Mouse (Mus musculus): Measurements from ENCODE around the gene Usp34. TPM values are rescaled to one million over a fixed set of nuclear protein-coding genes. Genes with fewer than 3 reads are reported as not detected.
"Not testable (repeated sequence)": the region's sequence is repeated elsewhere in the genome, so short reads cannot be mapped to it uniquely, and the experiment has no call there.

Usp34 gene
- 10 to 100 TPM; 33.1 to 36.4 TPM for total RNA-seq (2021)

DNA sequence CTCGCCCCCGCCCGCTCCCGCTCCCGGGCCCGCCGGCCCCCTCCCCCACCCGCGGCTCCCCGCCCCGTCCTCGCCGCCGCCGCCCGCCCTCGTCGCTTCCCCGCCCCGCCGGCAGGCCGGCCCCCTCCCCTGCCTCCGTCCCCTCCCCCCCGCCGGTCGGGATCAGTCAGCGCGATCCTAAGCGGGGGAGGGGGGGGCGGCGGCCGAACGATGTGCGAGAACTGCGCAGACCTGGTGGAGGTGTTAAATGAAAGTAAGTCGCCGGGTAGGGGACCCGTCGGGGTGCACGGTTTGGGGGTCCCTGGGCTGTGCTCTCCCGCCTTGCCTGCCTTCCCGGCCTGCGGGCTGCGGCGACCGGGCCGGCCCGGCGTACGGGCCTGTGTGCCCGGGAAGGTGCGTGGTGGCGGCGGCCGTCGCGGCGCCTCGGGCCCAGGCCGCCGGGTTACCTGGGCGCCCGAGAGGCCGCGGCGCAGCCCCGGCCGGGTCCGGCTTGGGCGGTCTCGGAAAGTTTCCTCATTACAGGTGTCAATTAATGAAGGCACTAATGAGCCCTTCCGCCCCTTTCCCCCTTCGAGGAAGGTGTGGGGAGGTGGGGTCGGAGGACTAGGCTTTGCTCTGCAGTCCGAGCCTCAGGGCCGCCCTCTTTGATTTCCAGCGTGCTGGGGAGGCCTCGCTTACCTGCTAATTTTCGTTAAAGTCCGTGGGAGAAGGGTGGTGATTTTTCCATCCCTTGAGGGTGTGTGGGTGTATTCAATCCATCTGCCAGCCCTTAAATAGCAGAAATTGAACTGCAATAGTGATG lies at the start of gene Usp34:
Gene Usp34, plus strand, starts transcription at position 132 of the 802 bp plus-strand sequence.
- peak; percentile 33 for DNase-seq (ENCODE audit: low spot score)
- intact Hi-C loops (cut with DNase I): loop anchor here (2.0 kb wide), 1 partner anchor 50 kb away; the partner anchor contains the start of gene Xpo1

DNA sequence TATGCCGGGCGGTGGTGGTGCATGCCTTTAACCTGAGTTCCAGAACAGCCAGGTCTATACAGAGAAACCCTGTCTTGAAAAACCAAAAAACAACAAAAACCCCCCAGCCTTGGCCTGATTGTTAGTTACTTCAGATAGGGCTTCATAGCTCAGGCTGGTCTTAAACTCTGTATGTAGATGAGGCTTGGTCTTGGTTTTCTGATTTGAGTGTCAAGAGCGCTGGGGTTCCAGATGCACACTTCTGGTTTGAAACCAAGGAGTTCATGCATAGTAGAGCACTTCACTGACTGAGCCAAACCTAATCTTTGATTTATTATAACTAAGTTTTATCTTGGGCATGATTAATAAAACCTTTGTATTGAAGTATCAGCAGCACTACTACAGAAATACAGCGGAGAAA lies 47.6 kb upstream of the Usp34 start:
- intact Hi-C loops (cut with DNase I): loop anchor here (5.0 to 10.0 kb wide), 5 partner anchors 194 to 1687 kb away; partner anchors contain the start of genes Fam161a, Mdh1 and Wdpcp
- DNase-seq (ENCODE audit: low spot score): no peak

DNA sequence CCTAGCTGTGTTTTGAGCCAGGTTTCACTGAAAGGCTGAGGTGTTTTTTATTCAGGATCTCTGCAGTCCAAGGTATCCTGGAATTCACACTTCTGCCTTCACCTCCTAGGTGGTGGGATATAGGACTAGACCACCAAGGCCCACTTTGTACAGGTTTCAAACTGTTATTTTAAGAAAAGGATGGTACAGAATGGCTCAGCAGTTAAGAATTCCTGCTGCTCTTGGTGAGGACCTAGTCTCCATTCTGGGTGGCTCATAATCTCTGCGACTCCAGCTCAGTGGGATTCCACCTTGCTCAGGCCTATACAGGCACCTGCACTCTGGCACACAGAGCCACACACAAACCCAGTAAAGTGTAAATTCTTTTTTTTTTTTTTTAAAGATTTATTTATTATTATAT lies 47.2 kb upstream of the Usp34 start:
- no peak for DNase-seq (ENCODE audit: low spot score)
- intact Hi-C loops (cut with DNase I): loop anchor here (5.0 to 10.0 kb wide), 5 partner anchors 195 to 1687 kb away; partner anchors contain the start of genes Fam161a, Mdh1 and Wdpcp

DNA sequence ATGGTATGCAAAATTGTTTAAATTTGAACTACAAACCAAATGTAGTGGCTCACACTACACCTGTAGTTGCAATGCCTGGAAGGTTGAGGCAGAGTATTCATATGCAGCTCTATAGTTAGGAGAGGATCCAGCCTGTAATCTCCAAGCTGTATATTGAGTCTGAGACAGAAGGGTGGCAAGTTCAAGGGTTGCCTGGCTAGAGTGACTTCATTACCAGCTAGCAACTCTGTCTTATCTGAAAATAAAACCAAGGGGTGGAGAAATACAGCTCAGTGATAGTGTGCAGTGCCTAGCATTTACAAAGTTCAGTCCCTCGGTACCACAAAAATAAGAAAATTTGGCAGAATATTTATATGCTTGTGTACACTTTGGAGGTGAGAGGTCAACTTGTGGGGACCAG lies 46.5 kb upstream of the Usp34 start:
- intact Hi-C loops (cut with DNase I): no loop called here
- no peak for DNase-seq (ENCODE audit: low spot score)

DNA sequence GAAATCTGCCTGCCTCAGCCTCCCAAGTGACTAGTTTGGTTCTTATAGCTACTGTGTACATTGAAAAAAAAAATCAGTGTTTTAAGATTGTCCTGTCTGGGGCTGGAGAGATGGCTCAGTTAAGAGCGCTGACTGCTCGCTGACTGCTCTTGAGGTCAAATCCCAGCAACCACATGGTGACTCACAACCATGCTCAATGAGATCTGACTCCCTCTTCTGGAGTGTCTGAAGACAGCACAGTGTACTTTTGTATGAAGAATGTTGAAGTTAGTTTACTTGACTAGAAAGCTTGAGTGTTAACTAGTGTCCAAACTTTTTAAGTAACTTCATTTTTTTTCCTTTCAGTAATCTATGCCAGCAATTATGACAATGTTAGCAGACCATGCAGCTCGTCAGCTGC lies 45.2 kb upstream of the Usp34 start:
- intact Hi-C loops (cut with DNase I): no loop called here

DNA sequence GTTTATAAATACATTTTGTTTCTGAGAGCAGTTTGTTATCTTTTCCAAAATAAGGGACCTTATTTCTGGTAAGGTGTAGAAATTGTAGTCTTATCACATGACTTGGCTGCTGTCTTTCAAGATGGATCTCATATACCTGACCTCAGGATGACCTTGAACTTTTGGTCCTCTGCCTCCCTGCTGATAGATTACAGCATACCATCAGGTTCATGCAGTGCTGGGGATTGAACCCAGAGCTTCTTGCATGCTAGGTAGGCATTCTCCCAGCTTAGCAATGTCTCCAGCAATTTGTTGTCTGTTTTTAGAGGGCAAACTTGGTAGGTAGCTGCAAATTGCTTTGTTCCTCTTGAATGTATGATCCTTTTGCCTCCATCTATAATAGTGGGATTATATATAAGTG lies 41.7 kb upstream of the Usp34 start:
- DNase-seq (ENCODE audit: low spot score): no peak
- intact Hi-C loops (cut with DNase I): no loop called here

More for the DNA sequence above, 45.2 kb upstream of the Usp34 start:
- no peak for DNase-seq (ENCODE audit: low spot score)

DNA sequence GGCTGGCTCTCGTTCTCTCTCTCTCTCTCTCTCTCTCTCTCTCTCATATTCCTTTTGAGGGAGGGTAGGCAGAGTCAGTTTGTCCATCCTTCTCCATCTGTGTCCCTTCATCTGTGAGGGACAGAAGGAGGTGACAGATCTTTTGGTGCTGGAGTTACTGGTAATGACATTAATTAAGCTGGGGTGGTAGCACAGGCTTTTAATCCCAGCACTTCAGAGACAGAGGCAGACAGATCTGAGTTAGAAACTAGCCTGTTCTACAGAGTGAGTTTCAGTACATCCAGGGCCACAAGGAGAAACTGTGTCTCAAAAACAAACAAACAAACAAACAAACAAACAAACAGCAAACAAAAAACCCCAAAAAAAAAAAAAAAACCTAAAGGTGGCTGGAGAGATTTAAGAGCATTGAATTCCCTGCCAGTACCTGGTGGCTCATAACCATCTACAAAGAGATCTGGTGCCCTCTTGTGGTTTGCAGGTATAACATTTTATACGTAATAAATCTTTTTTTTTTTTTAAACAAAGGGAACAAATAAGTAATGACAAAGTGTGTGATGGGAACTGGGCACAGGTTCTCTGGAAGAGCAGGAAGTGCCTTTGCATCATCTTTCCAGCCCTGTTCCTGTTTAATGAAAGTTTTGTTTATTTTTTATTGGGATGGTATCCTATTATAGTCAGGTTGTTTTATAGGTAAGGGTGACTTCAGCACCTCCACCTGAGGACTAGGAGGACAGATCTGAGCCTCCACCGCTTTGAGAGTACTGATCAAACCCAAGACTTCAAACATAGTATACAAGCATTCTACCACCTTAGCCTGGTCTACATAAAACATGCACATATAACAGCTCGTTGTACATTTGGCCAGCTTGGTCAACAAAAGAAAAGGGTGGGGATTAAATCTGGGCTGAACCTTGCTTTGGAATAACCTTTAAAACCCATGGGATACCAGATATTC lies 34.6 kb upstream of the Usp34 start:
- intact Hi-C loops (cut with DNase I): loop anchor here (1.0 to 5.0 kb wide), 4 partner anchors 123 to 285 kb away; partner anchors contain the start of gene Fam161a
- no peak for DNase-seq (ENCODE audit: low spot score)

DNA sequence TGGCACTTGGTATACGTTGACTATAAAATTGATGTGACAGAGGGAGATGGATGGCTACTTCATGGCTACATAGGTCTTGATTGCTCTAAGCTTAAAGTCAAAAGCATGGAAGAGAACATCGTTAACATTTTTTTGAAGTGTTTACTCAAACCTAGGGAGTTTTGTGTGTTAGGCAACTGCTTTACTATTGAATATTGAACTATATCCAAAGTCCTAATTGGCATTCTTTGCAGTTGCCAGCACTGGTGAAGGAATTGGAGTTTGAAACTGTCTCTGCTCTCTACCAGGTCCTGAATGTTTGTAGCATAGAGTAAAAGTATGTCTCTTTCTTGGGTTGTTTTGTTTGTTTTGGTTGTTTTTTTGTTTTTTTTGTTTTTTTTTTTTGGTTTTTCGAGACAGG lies 30.9 kb upstream of the Usp34 start:
- no peak for DNase-seq (ENCODE audit: low spot score)
- intact Hi-C loops (cut with DNase I): no loop called here

DNA sequence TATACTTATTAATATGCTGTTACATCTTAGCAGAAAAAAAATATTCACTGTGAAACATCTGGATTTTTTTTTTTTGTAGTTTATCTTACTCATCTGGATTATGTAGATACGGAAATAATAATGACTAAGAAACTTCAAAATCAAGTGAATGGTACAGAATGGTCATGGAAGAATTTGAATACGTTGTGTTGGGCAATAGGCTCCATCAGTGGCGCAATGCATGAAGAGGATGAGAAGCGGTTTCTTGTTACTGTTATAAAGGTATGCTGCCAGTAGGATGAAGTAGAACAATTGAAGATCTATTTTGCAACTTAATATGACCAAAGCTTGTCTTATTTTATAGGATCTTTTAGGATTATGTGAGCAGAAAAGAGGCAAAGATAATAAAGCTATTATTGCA lies 22.2 kb upstream of the Usp34 start:
- intact Hi-C loops (cut with DNase I): no loop called here
- DNase-seq (ENCODE audit: low spot score): no peak

DNA sequence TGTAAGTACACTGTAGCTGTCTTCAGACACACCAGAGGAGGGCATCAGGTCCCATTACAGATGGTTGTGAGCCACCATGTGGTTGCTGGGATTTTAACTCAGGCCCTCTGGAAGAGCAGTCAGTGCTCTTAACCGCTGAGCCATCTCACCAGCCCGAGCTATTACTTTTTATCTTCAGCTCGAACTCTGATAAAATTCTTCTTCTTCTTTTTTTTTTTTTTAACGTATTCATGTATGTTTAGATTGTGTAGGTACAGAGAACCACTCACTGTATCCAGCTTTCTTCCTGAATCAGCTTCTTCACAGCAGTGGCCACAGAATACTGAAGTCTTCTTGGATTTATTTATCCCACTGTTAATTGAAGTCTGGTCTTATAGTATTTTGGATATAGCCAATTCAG lies 17.8 kb upstream of the Usp34 start:
- DNase-seq (ENCODE audit: low spot score); intact Hi-C loops (cut with DNase I): not testable (repeated sequence)

DNA sequence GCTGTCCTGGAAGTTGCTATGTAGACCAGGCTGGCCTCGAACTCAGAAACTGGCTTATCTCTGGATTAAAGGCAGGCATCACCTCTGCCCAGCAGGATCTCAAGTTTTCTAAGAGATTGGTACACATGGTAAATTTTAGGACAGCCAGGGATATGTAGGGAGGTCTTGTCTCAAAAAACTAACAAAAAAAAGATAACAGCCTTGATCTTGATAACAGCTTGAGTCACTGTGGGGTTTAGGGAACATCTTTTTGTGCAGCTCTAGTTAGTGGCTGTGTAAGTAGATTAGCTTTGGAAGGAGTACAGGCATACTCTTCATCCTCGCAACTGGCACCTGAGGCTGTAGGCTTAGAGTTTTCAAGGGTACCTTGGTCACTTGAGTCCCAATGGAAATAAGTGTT lies 9.3 kb upstream of the Usp34 start:
- DNase-seq (ENCODE audit: low spot score): no peak
- intact Hi-C loops (cut with DNase I): no loop called here

DNA sequence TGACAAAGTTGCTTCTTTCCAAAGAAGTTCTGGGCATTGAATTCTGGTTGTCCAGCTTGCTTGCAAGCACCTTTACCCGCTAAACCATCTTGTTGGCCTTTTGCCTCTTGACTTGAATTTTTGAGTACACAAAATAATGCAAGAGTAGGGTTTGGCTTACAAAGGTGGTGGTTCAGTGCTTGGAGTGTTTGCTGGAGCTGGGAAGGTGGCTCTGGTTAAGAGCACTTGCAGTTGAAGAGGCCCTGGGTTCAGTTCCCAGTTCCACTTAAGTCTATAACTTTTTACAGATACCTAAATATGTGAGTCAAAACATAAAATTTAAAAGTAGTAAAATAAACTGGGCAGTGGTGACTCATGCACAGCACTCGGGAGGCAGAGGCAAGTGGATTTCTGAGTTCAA lies 8.4 kb upstream of the Usp34 start:
- no peak for DNase-seq (ENCODE audit: low spot score)
- intact Hi-C loops (cut with DNase I): no loop called here

DNA sequence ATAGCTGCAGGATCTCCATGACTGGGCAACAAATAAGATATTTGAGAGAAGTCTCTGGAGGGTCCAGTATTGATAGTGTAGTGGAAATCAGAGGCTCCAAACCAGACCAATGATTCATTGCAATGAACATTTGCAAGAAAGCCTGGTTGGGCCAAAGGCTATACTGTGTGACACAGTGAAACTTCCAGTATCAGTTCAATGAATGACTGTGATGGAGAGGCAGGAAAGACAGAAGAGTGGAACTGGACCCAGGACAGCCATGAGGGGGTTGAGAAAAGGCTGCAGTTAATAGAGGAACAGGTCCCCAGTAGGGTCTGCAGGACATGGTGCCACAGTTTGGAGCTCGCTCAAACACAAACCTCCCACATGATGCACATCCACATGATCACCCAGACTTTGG lies 6.8 kb upstream of the Usp34 start:
- no peak for DNase-seq (ENCODE audit: low spot score)
- intact Hi-C loops (cut with DNase I): no loop called here

DNA sequence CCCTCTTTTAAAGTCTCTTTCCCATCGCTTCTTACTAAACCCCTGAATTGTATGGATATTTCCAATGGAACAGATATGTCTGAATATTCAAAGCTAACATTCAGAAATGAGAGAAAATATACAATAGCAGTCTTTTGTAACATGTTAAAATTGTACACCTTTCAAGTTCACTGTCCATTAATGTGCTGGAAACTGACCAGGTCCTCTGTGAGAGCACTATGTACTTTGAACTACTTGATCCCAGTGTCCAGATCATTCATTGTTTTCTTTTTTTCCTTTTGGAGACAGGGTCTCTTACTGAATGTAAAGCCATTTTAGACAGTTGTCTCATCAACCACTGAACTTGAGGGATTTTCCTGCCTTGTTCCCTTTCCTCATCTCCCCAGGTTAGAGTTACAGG lies 3.6 kb upstream of the Usp34 start:
- no peak for DNase-seq (ENCODE audit: low spot score)
- intact Hi-C loops (cut with DNase I): no loop called here

DNA sequence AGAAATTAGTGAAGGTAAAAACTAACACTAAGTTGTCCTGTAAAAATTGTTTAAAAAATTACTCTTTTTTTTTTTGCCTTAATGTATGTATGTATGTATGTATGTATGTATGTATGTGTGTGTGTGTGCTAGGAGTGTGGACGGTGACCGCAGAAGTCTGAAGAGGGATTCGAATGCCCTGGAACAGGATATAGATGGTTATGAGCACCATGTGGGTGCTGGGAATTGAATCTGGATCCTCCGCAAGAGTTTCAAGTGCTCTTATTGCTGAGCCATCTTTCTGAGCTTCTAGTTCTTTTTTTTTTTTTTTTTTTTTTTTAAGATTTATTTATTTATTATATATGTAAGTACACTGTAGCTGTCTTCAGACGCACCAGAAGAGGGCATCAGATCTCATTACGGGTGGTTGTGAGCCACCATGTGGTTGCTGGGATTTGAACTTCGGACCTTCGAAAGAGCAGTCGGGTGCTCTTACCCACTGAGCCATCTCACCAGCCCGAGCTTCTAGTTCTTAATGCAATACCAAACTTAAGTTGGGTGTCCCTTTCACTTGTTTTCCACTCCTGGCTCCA lies 1.5 kb upstream of the Usp34 start:
- DNase-seq (ENCODE audit: low spot score); intact Hi-C loops (cut with DNase I): not testable (repeated sequence)

DNA sequence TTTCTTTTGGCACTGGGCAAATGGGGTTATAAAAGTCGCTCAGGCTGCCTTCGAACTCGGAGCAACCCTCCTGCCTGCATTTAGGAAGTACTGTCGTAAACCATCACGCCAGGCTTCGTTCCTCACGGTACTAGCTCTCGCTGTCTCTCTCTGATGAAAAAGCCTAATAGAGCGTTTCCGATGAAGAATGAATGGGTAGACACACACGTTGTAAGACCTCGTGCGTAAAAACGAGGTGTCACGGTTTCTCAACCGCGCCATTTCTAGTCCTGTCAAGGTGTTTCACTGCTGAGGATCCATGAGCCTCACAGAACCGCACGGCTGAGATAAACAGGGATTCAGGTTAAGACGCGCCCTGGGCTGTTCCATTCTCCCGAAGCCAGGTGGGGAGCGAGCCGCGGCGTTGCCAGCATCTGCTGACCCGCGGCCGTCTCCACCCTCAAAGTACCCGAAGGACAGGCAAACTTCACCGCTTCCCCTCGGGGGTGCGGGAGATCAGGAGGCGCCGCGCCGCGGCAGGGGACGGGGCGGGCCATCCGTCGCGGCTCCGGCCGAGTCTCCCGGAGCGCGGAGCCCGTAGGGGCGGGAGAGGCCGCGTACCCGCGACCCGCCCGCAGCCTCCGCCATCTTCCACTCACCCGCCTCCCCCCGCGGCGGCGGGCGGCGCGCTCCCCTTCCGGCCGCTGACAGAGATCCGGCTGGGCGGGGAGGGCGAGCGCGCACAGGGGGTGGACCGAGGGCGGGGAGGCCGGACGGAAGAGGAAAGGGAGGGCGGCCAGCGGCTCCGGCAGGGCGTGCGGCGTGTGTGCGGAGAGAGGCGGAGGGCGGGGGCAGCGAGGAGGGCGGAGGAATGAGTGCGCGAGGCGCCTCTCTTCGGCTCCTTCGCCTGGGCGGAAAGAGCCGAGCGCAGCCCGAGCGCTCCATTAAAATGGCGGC lies 754 bp upstream of the Usp34 start:
- intact Hi-C loops (cut with DNase I): loop anchor here (2.0 kb wide), 1 partner anchor 49 kb away; the partner anchor contains the start of gene Xpo1
- DNase-seq (ENCODE audit: low spot score): peak; percentile 94

DNA sequence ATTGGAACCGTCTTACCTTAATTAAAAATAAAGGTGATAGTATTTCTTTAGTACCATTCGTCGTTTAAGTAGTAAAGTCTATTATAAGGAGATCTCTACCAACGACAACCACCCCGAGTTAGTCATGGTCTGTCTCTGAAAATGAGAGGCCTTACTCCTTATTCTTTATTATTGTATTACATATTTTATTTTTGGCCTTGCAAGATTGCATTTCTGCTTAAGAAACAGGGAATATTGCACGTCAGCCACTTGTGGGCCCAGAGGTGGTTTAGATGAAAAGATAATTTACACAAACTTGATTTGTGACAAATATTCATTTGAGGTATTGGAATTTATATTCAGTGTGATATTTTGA lies 848 bp downstream of the Usp34 start:
- DNase-seq (ENCODE audit: low spot score): no peak
- intact Hi-C loops (cut with DNase I): loop anchor here (2.0 kb wide), 1 partner anchor 51 kb away; the partner anchor contains the start of gene Xpo1

DNA sequence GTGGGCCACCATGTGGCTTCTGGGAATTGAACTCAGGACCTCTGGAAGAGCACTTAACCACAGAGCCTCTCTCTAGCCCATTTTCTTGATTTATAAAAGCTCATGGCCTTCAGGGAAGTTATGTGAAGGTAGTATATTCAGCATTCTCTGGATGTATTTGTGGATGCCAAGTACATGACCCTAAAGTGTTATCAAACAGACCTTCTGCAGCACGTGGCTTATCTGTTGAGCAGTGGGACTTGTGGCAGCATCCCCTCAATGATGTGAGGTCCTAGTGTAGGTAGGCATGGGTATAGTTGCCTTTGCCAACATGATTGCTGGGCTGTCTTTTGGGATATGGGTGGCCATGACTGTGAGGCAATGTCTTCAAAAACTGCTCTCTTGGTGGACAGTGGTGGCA lies 6.8 kb downstream of the Usp34 start:
- intact Hi-C loops (cut with DNase I): loop anchor here (5.0 kb wide), 1 partner anchor 39 kb away; no protein-coding TSS in a partner anchor
- no peak for DNase-seq (ENCODE audit: low spot score)

DNA sequence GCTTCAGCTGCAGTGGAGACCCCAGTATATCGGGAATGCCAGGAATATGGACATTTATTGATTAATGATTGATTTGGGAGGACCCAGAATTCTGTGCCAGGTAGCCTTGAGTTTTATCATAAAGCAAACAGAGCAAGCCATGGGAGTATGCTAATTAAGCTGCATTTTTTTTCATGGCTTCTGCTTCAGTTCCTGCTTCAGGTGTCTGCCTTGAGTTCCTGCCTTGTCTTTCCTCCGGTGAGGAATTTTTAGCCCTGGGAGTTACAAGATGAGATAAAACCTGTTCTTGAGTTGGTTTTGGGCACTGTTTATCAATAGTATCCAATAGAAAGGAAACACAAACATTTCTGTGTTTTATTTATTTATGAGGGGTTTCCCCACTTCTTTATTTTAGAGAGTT lies 22.7 kb downstream of the Usp34 start:
- no peak for DNase-seq (ENCODE audit: low spot score)
- intact Hi-C loops (cut with DNase I): no loop called here
